Mouse (Mus musculus): Measurements from ENCODE around the gene Ppp2r2c.

DNA sequence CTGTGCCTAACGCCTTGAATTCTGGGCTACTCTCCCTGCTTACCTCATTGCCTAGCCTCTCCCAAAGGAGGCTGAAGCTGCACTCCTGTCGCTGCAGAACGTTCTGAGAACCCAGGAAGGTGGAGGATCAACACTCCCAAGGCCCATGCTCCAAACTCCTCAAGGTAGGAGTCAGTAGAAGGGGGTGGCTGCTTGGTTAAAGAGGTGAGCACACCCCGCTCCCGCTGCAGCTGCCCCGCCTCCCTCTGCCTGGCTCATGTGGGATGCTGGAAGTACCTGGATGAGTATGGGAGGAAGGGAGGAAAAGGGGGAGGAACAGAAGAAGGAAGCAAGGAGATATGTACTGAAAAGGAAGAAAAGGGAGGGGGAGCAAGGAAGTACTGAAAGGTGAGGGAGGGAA is 752 bp upstream of the Ppp2r2c start:
- TF ChIP-seq POLR2A (IDR thresholded peaks at IDR 0.05; ENCODE audit: borderline replicate concordance, extremely low read depth, low read depth, low read length) (no peak), CTCF (IDR thresholded peaks at IDR 0.05; ENCODE audit: insufficient read depth, low read length) (no peak)

Data from lung, adult 2 months (tissue).